Mouse (Mus musculus) 416B (cell line): ENCODE results near the gene Tent5b.

ENCODE experiments used
- DNase-seq: peaks from one replicate; pipeline ENCODE4 v3.0.0; 2011; ENCODE audit warnings: low read depth

Tent5b gene

DNA sequence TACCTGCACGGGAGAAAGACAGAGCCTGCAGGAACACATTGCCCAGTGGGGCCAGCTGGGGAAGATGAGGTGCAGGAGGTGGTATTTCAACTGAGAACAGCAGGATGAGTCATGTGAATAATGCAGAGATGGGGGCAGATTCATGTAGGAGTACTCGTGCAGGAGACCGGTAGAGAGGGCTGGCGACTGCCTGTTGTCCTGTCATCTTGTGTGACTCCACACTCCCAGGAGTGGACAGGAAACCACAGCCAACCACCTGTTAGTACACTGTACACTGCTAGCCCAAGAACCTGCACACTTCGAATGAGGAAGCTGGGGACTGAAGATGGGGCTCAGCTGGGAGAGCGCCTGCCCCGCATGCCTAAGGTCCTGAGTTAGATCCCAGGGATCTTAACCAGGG, 21.6 kb downstream of the Tent5b start:
- peak; percentile 57 for DNase-seq

GRCm38 (mm10) chr4:133504300-133504699, 24.4 kb downstream of the Tent5b start:
- no peak for DNase-seq

- no peak for DNase-seq
Observed at GRCm38 (mm10) chr4:133504755-133505485, 25.0 kb downstream of the Tent5b start.

GRCm38 (mm10) chr4:133506573-133506972, 26.6 kb downstream of the Tent5b start:
- no peak for DNase-seq

DNA sequence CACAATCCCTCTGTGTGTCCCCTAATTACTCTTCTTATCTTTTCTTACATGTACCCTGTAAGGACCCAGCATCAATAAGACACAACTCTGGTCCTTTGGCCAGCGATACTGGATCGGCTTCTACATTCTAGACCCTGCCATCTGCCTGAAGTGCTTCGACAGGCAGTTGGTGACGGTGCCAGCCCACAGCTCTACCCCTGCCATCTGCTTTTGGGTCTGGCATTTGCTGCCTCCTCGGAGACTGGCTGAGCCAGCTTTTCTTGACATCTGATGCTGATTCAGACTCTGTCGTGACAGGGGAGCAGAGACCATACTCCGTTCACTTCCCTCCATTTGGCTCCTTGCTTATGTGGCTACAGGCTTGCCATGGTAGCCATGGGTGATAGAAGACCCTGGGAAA, 29.1 kb downstream of the Tent5b start:
- no peak for DNase-seq

- no peak for DNase-seq
Observed at GRCm38 (mm10) chr4:133511050-133511449, 31.1 kb downstream of the Tent5b start.

DNA sequence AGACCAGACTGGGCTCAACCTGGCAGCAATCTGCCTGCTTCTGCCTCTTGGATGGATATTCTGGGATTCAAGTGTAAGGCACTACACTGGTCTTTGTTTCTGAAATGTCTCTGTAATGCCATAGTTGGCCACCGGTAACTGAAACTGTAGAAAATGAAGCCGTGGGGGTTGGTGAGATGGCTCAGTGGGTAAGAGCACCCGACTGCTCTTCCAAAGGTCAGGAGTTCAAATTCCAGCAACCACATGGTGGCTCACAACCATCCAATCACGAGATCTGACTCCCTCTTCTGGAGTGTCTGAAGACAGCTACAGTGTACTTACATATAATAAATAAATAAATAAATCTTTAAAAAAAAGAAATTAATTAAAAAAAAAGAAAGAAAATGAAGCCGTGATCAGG, 32.6 kb downstream of the Tent5b start:
- peak; percentile 15 for DNase-seq

DNA sequence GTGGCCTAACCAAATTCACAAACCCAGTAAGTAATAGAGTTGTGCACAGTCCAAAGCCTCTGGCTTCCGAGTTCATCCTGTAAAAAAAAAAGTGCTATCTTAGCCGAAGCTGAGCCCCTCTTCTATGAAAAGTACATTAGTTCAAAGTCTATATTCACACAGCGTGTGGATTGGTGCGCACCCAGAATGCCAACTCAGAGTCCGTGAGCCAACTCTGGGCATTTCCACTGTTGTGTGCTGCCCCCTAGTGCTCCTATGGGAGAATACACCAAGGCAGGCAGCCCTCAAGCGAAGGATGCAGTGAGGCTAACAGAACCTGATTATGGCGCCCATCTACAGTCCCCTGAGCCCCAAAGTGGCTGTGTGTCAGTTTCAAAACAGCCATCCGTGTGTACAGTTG, 33.0 kb downstream of the Tent5b start:
- DNase-seq, result peak; percentile 71

GRCm38 (mm10) chr4:133518601-133519368, 38.9 kb downstream of the Tent5b start, which contains the start of gene Kdf1:
Gene Kdf1, plus strand, starts transcription at chr4:133518963.
- DNase-seq, result no peak

DNA sequence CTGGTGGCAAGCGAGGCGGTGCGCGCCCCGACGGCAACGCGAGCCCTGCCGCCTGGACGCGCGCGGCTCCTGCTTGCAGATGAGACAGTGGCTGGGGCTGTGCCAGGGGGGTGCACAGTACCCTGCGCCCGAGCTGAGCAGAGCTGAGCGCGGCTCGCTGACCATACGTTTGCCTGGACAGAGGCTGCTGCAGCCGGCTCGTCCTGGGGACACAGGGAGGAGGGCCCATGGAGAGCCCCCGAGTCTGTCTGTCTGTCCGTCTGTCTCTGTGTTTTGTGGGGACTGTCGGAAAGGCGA, 39.4 kb downstream of the Tent5b start:
- DNase-seq, result no peak

GRCm38 (mm10) chr4:133521502-133521901, 41.6 kb downstream of the Tent5b start:
- DNase-seq, result no peak

DNA sequence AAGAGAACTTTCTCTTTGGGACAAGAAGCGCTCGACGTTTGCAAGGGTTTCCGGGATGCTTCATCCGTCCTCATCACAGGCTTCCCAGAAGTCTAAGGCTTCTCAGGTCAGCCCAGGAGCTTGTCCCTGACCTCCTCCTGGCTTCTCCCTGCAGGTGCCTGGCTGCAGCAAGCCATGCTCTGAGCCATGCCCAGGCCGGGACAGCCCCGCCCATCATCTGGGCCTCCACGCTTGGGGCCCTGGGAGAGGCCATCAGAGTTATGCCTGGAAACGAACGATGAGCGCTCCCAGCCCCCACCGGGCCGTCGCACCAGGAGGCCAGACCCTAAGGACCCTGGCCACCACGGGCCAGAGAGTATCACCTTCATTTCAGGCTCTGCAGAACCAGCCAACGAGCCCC, 47.9 kb downstream of the Tent5b start:
- no peak for DNase-seq

DNA sequence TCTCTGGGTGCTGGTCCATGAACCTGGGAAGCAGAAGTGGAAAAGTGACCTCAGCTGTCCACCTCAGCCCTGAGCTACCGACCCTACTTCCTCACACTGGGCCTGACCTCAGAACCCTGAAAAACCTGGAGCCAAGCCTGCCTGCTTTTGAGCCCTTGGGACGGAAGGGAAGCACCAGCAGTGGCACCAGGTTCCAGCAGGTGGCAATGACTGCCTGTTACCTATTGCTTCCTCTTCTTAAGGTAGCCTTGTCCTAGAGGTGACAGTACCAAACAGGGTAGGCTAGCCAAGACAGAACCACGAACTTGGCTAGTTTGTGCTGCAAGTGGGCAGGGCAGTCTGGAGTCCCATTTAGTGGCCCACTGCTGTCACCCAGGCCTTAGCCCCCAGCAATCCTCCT, 52.8 kb downstream of the Tent5b start:
- DNase-seq, result no peak

DNA sequence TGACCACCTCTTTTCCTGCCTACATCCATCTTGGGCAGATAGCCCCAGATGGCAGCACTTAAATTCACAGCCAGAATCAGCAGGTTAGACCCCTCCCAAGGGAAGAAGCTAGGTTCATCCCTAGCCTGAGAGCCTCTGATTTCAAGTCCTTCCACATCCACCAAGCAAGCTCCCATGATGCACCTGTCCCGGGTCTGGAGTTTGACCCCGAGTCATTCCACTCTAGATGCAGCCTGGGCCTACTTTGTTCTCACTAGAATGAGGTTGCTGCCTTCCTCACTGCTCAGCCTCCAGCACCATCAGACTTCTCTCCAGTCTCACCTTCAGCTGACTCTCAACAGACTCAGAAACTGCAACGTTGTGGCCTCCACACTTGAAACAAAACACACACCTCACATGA, 56.1 kb downstream of the Tent5b start:
- DNase-seq, result no peak

GRCm38 (mm10) chr4:133536652-133537051, 56.7 kb downstream of the Tent5b start:
- DNase-seq, result no peak
